Mouse (Mus musculus) adrenal gland, adult (tissue): ENCODE results near the gene Efemp2.

Experiments used
- DNase-seq, 2 experiments: peaks; one replicate each; pipeline ENCODE4 v3.0.0; 2022 to 2023; ENCODE audit warnings: low spot score in 1 of 2; ENCODE audit not compliant: inconsistent age in 2 of 2

Gene Efemp2

GRCm38 (mm10) chr19:5449673-5450072 is 24.1 kb upstream of the Efemp2 start:
- DNase-seq = no peak

GRCm38 (mm10) chr19:5451766-5452165 is 22.0 kb upstream of the Efemp2 start:
- DNase-seq = no peak

- no peak for DNase-seq
Measured at GRCm38 (mm10) chr19:5455037-5455436, 18.7 kb upstream of the Efemp2 start.

- DNase-seq = no peak
Measured at GRCm38 (mm10) chr19:5455568-5455967, 18.2 kb upstream of the Efemp2 start.

GRCm38 (mm10) chr19:5456241-5456921 is 17.4 kb upstream of the Efemp2 start:
- DNase-seq = no peak

- DNase-seq = peak; percentile 96 to 99
Measured at GRCm38 (mm10) chr19:5456922-5457745, 16.6 kb upstream of the Efemp2 start.

- no peak for DNase-seq
Measured at GRCm38 (mm10) chr19:5457746-5458442, 15.9 kb upstream of the Efemp2 start, which contains the start of gene Ccdc85b. TSS of gene Ccdc85b (minus strand) at chr19:5457894.

GRCm38 (mm10) chr19:5459019-5459418 is 14.7 kb upstream of the Efemp2 start:
- no peak for DNase-seq

- DNase-seq = no peak
Measured at GRCm38 (mm10) chr19:5459896-5460295, 13.9 kb upstream of the Efemp2 start.

- DNase-seq = peak; percentile 90 to 97
Measured at GRCm38 (mm10) chr19:5460465-5460911, 13.3 kb upstream of the Efemp2 start, which contains the start of gene Fibp. TSS of gene Fibp (plus strand) at chr19:5460615.

- DNase-seq = no peak
Measured at GRCm38 (mm10) chr19:5461411-5461810, 12.3 kb upstream of the Efemp2 start.

GRCm38 (mm10) chr19:5463212-5463611 is 10.5 kb upstream of the Efemp2 start:
- DNase-seq = no peak

GRCm38 (mm10) chr19:5463791-5464562 is 9.8 kb upstream of the Efemp2 start:
- peak in 1 of 2 experiments; percentile 80 for DNase-seq

GRCm38 (mm10) chr19:5465037-5465436 is 8.7 kb upstream of the Efemp2 start:
- no peak for DNase-seq

- no peak for DNase-seq
Measured at GRCm38 (mm10) chr19:5466916-5467500, 6.7 kb upstream of the Efemp2 start.

- DNase-seq = no peak
Measured at GRCm38 (mm10) chr19:5468374-5468773, 5.4 kb upstream of the Efemp2 start, which contains the start of gene Ctsw. TSS of gene Ctsw (minus strand) at chr19:5468507.

- no peak for DNase-seq
Measured at GRCm38 (mm10) chr19:5471846-5472245, 1.9 kb upstream of the Efemp2 start.

GRCm38 (mm10) chr19:5472857-5473256 is 897 bp upstream of the Efemp2 start:
- no peak for DNase-seq

GRCm38 (mm10) chr19:5474281-5475068 is 721 bp downstream of the Efemp2 start:
- peak; percentile 67 to 83 for DNase-seq
